Mouse (Mus musculus) heart, embryonic 14.5 days (tissue): ENCODE results near the gene Nup155. TPM values are rescaled to one million over a fixed set of nuclear protein-coding genes. Genes with fewer than 3 reads are reported as not detected.
A peak's percentile ranks its signal among the peaks of the same experiment; 100 is the strongest.
"Not testable (repeated sequence)": the region's sequence is repeated elsewhere in the genome, so short reads cannot be mapped to it uniquely, and the experiment has no call there.

Source experiments
- ATAC-seq: fragments of 200-750 bp; cut with Nextera tagmentation; 2 replicates; pipeline ENCODE4 v1.8.0; 2017; ENCODE audit warnings: low read depth, moderate TSS enrichment; ENCODE audit not compliant: insufficient number of reproducible peaks, insufficient read depth, low FRiP score
- H3K27ac ChIP-seq, 2 experiments: fragments of 200-500 bp in 1 of 2; fragments of 300-500 bp in 1 of 2; sonication (generic) in 1 of 2; replicated peaks in 1 of 2; 2 replicates each; pipeline ENCODE4 v1.5.1; 2012 to 2014; ENCODE audit warnings: low read depth in 2 of 2, low read length in 2 of 2, control low read depth in 1 of 2, mild to moderate bottlenecking in 1 of 2, mixed read lengths in 1 of 2; ENCODE audit not compliant: control insufficient read depth in 1 of 2, insufficient read depth in 1 of 2
- H3K27me3 ChIP-seq: fragments of 300-500 bp; sonication (generic); 2 replicates; pipeline ENCODE4 v1.6.1; 2014; ENCODE audit warnings: mild to moderate bottlenecking, low read length, control low read depth; ENCODE audit not compliant: control insufficient read depth, insufficient read depth
- H3K36me3 ChIP-seq: fragments of 300-500 bp; sonication (generic); 2 replicates; pipeline ENCODE4 v1.6.1; 2014; ENCODE audit warnings: mild to moderate bottlenecking, control low read depth, low read length, mixed read lengths; ENCODE audit not compliant: control insufficient read depth, insufficient read depth
- H3K4me1 ChIP-seq, 2 experiments: fragments of 200-500 bp in 1 of 2; fragments of 300-500 bp in 1 of 2; sonication (generic) in 1 of 2; 2 replicates each; pipeline ENCODE4 v1.6.1; 2012 to 2014; ENCODE audit warnings: low read length in 2 of 2, control low read depth in 1 of 2, mixed read lengths in 1 of 2; ENCODE audit not compliant: control insufficient read depth in 2 of 2, insufficient read depth in 2 of 2
- H3K4me2 ChIP-seq: fragments of 300-500 bp; sonication (generic); 2 replicates; pipeline ENCODE4 v1.6.1; 2014; ENCODE audit warnings: mild to moderate bottlenecking, low read length
- H3K4me3 ChIP-seq, 2 experiments: fragments of 200-500 bp in 1 of 2; fragments of 300-500 bp in 1 of 2; sonication (generic) in 1 of 2; 2 replicates each; pipeline ENCODE4 v1.5.1; 2012 to 2014; ENCODE audit warnings: low read length in 2 of 2, mild to moderate bottlenecking in 2 of 2, control low read depth in 1 of 2, low read depth in 1 of 2, moderate library complexity in 1 of 2; ENCODE audit not compliant: control insufficient read depth in 1 of 2, insufficient read depth in 1 of 2
- H3K9ac ChIP-seq: fragments of 300-500 bp; sonication (generic); 2 replicates; pipeline ENCODE4 v1.6.1; 2014; ENCODE audit warnings: mild to moderate bottlenecking, low read length
- H3K9me3 ChIP-seq: fragments of 300-500 bp; sonication (generic); 2 replicates; pipeline ENCODE4 v1.6.1; 2016; ENCODE audit warnings: low read length, control low read depth; ENCODE audit not compliant: control insufficient read depth
- WGBS: fragments of 180-500 bp; shearing (Covaris S2); extraction: QIAGEN DNeasy Blood & Tissue Kit; methylation state at CpG from one replicate; pipeline ENCODE4 v1.1.7; 2014; 5-methylcytosine and 5-hydroxymethylcytosine counted together
- polyA plus RNA-seq: library from polyadenylated mRNA; unstranded; fragments of >200 nt; fragmentation: Nextera tagmentation; extraction: Ambion mirVana; gene quantifications from 2 replicates; pipeline ENCODE4 v1.2.1, GENCODE M21; 2014

Nup155 gene
- polyA plus RNA-seq = 12.7 and 13.2 TPM in 2 replicates

- Histone ChIP-seq H3K36me3 (peaks cover 23% of the 10 kb centered on the region), H3K4me2 (peak within 1 kb of the TSS; percentile 86), H3K9me3 (no peaks in the 10 kb centered on the region), H3K4me1 (peaks cover 3 to 20% of the 10 kb centered on the region in 2 experiments; a peak in 3 of 4 replicates), H3K4me3 (peak within 1 kb of the TSS; percentile 83), H3K9ac (peak within 1 kb of the TSS; percentile 89), H3K27ac (peak within 1 kb of the TSS; percentile 57 to 72), H3K27me3 (no peaks in the 10 kb centered on the region)
- ATAC-seq = peak; percentile 93
- WGBS = under 1% methylated on average over 53 of the region's 54 CpGs
These were observed at the start of gene Nup155 for GRCm38 (mm10) chr15:8108966-8109743. Nup155 (plus strand) TSS chr15:8109273.

- 57% methylated on average over 6 of the region's 6 CpGs for WGBS
- no peak for ATAC-seq
- H3K4me1 ChIP-seq = no peaks in the 10 kb centered on the region
- no peak overlapping the region for H3K9ac ChIP-seq
- H3K4me2 ChIP-seq = no peak overlapping the region
- no peak overlapping the region for H3K4me3 ChIP-seq
- no peaks in the 10 kb centered on the region for H3K27me3 ChIP-seq
- no peaks in the 10 kb centered on the region for H3K9me3 ChIP-seq
- 0 out of 2 replicates have a peak, but pooled peaks cover 8% of the 10 kb centered on the region for H3K36me3 ChIP-seq
- H3K27ac ChIP-seq = no peak overlapping the region
These were observed 43.9 kb upstream of the Nup155 start for GRCm38 (mm10) chr15:8065221-8065620.

- H3K4me3 ChIP-seq, H3K9me3 ChIP-seq, H3K4me2 ChIP-seq, ATAC-seq, H3K4me1 ChIP-seq, H3K27me3 ChIP-seq, H3K9ac ChIP-seq, H3K27ac ChIP-seq: not testable (repeated sequence)
- H3K36me3 ChIP-seq = peaks cover 25% of the 10 kb centered on the region
- 84% methylated on average over 3 of the region's 3 CpGs for WGBS
These were observed 35.9 kb upstream of the Nup155 start for GRCm38 (mm10) chr15:8073159-8073558.

GRCm38 (mm10) chr15:8082139-8082538, 26.9 kb upstream of the Nup155 start:
- Histone ChIP-seq H3K9ac (no peak overlapping the region), H3K27ac (no peak overlapping the region), H3K27me3 (no peaks in the 10 kb centered on the region), H3K4me1 (no peaks in the 10 kb centered on the region), H3K36me3 (peaks cover 39% of the 10 kb centered on the region), H3K9me3 (no peaks in the 10 kb centered on the region), H3K4me3 (no peak overlapping the region), H3K4me2 (no peak overlapping the region)
- WGBS = 90% methylated on average over 8 of the region's 8 CpGs
- ATAC-seq = no peak

- peaks cover 24% of the 10 kb centered on the region for H3K36me3 ChIP-seq
- WGBS = 89% methylated on average over 4 of the region's 4 CpGs
- H3K4me2 ChIP-seq = no peak overlapping the region
- H3K9ac ChIP-seq = no peak overlapping the region
- no peak overlapping the region for H3K4me3 ChIP-seq
- H3K4me1 ChIP-seq = no peaks in the 10 kb centered on the region
- H3K27me3 ChIP-seq = no peaks in the 10 kb centered on the region
- no peaks in the 10 kb centered on the region for H3K9me3 ChIP-seq
- ATAC-seq = no peak
- no peak overlapping the region for H3K27ac ChIP-seq
These were observed 21.8 kb upstream of the Nup155 start for GRCm38 (mm10) chr15:8087293-8087692.

GRCm38 (mm10) chr15:8088715-8089114, 20.4 kb upstream of the Nup155 start:
- H3K4me1 ChIP-seq = no peaks in the 10 kb centered on the region
- H3K9ac ChIP-seq = no peak overlapping the region
- H3K27me3 ChIP-seq = no peaks in the 10 kb centered on the region
- peaks cover 37% of the 10 kb centered on the region for H3K36me3 ChIP-seq
- H3K27ac ChIP-seq = no peak overlapping the region
- WGBS = 89% methylated on average over 3 of the region's 3 CpGs
- no peaks in the 10 kb centered on the region for H3K9me3 ChIP-seq
- no peak for ATAC-seq
- H3K4me2 ChIP-seq = no peak overlapping the region
- H3K4me3 ChIP-seq = no peak overlapping the region

- WGBS = 94% methylated on average over 2 of the region's 2 CpGs
These were observed 18.4 kb upstream of the Nup155 start for GRCm38 (mm10) chr15:8090685-8091084.

GRCm38 (mm10) chr15:8092668-8093067, 16.4 kb upstream of the Nup155 start:
- not testable (repeated sequence) for H3K4me1 ChIP-seq, H3K4me2 ChIP-seq, H3K27me3 ChIP-seq, ATAC-seq, H3K4me3 ChIP-seq, H3K9ac ChIP-seq, H3K9me3 ChIP-seq, H3K27ac ChIP-seq
- peaks cover 65% of the 10 kb centered on the region for H3K36me3 ChIP-seq
- 73% methylated on average over 1 of the region's 1 CpGs for WGBS

More at GRCm38 (mm10) chr15:8090685-8091084, 18.4 kb upstream of the Nup155 start:
- no peaks in the 10 kb centered on the region for H3K9me3 ChIP-seq
- no peak overlapping the region for H3K4me3 ChIP-seq
- H3K4me2 ChIP-seq = no peak overlapping the region
- no peak overlapping the region for H3K9ac ChIP-seq
- no peak for ATAC-seq
- H3K27me3 ChIP-seq = no peaks in the 10 kb centered on the region
- H3K27ac ChIP-seq = no peak overlapping the region
- peaks cover 53% of the 10 kb centered on the region for H3K36me3 ChIP-seq
- H3K4me1 ChIP-seq = no peaks in the 10 kb centered on the region
